ENCODE assay signal across 13 mouse cellular contexts in the genomic region with DNA sequence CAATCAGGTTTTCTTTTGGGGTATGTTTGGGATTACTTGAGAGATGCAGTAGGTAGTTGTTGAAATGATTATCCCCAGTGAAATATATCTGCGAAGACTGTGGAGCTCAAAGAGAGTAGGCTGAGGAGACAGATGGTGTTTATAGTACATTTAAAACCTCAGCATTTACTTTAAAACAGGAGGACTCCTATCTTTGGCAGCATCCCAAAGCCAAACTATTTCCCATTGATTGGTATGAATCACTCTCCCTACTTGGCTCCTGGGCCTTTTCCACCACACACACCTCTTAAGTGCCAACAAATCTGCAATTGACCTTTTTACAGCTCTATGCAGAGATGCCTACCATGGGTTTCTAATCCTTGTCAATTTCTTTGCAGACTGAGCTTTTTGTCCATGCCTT.
DNase-seq lines count a peak whose midpoint lies in the region; ATAC-seq and TF ChIP-seq lines count a peak whose summit lies in the region.
"Had no signal": no experiment of that assay in that cellular context is flagged by ENCODE, and none has a peak within 500 bp of the region (broad histone marks: within the 10 kb centered on the region; RNA-seq: fewer than 3 reads in every experiment).

No protein-coding gene starts in this region.

- H3K9ac ChIP-seq in intestine, embryonic 14.5 days (ENCODE audit: low read length), result no peak overlapping the region
- H3K9ac ChIP-seq in intestine, postnatal 0 days (ENCODE audit: low read depth, low read length), result no peak overlapping the region
- H3K9ac ChIP-seq: heart, embryonic 13.5 days; hindbrain, embryonic 14.5 days; liver, embryonic 13.5 days had no signal

- H3K4me2 ChIP-seq in intestine, embryonic 14.5 days (ENCODE audit: low read length), result no peak overlapping the region
- no peak overlapping the region for H3K4me2 ChIP-seq in intestine, postnatal 0 days (replicated peaks; ENCODE audit: low read depth)
- H3K4me2 ChIP-seq: heart, embryonic 13.5 days; hindbrain, embryonic 14.5 days; liver, embryonic 13.5 days had no signal

- no peaks in the 10 kb centered on the region for H3K27me3 ChIP-seq in intestine, embryonic 14.5 days (replicated peaks; ENCODE audit: control insufficient read depth, insufficient read depth, low read length)
- H3K27me3 ChIP-seq in intestine, postnatal 0 days (replicated peaks; ENCODE audit: control insufficient read depth, insufficient read depth, low read length), result no peaks in the 10 kb centered on the region
- H3K27me3 ChIP-seq: heart, embryonic 13.5 days; liver, embryonic 13.5 days had no signal

- no peaks in the 10 kb centered on the region for H3K9me3 ChIP-seq in intestine, embryonic 14.5 days (ENCODE audit: control insufficient read depth, low read length)
- H3K9me3 ChIP-seq in intestine, postnatal 0 days (ENCODE audit: control insufficient read depth), result no peaks in the 10 kb centered on the region
- H3K9me3 ChIP-seq: heart, embryonic 13.5 days; liver, embryonic 13.5 days had no signal

- H3K36me3 ChIP-seq in intestine, embryonic 14.5 days (ENCODE audit: control insufficient read depth, insufficient read depth, low read length), result no peaks in the 10 kb centered on the region
- no peaks in the 10 kb centered on the region for H3K36me3 ChIP-seq in intestine, postnatal 0 days (ENCODE audit: control insufficient read depth, insufficient read depth)
- H3K36me3 ChIP-seq: heart, embryonic 13.5 days; liver, embryonic 13.5 days had no signal

- no peak for ATAC-seq in intestine, embryonic 14.5 days (replicated peaks; ENCODE audit: low FRiP score, low TSS enrichment, low read depth)
- ATAC-seq in intestine, postnatal 0 days, result no peak

- TF ChIP-seq CTCF in intestine, postnatal 0 days (IDR thresholded peaks at IDR 0.05; ENCODE audit: low read depth), result no peak

- no peak overlapping the region for H3K4me3 ChIP-seq in intestine, embryonic 14.5 days (ENCODE audit: low read depth, low read length)
- H3K4me3 ChIP-seq in intestine, postnatal 0 days (ENCODE audit: low read depth, low read length), result no peak overlapping the region
- H3K4me3 ChIP-seq: heart, embryonic 13.5 days; liver, embryonic 13.5 days; myocyte had no signal

- H3K4me1 ChIP-seq in intestine, embryonic 14.5 days (replicated peaks; ENCODE audit: control insufficient read depth, insufficient read depth, low read length), result no peaks in the 10 kb centered on the region
- no peaks in the 10 kb centered on the region for H3K4me1 ChIP-seq in intestine, postnatal 0 days (replicated peaks; ENCODE audit: control insufficient read depth, insufficient read depth, low read length)
- H3K4me1 ChIP-seq: heart, embryonic 13.5 days; liver, embryonic 13.5 days had no signal

- no peak for DNase-seq in intestine, embryonic 14.5 days (ENCODE audit: low spot score)
- peak; percentile 56 for DNase-seq in 3T3-L1 (ENCODE audit: low read depth, low spot score)
- peak; percentile 84 for DNase-seq in brain, adult 2 months (ENCODE audit: low read depth, low spot score)
- peak; percentile 5 to 6 for DNase-seq in layer of hippocampus, postnatal 36 days
- DNase-seq in heart, adult 18-20 months, result no peak
- DNase-seq in embryo, embryonic 10.5 days (ENCODE audit: low spot score), result no peak
- DNase-seq: kidney, postnatal 25 days; liver, embryonic 13.5 days had no signal

- WGBS in intestine, embryonic 14.5 days, result 45% methylated on average over 1 of the region's 1 CpGs
- WGBS in intestine, postnatal 0 days, result 66% methylated on average over 1 of the region's 1 CpGs

- peak overlapping the region; percentile 8; the same call in 1 of the 2 replicates for H3K27ac ChIP-seq in intestine, embryonic 14.5 days (ENCODE audit: low read depth)
- H3K27ac ChIP-seq in intestine, postnatal 0 days (ENCODE audit: low read depth, low read length), result no peak overlapping the region
- H3K27ac ChIP-seq: heart, embryonic 13.5 days; hindbrain, embryonic 14.5 days; liver, embryonic 13.5 days; macrophage had no signal

Comparison
In these comparisons a context has a peak if more than half of its experiments do, and no peak if none do; other contexts are left out.
1. DNase-seq: peak in 3T3-L1 (single experiment), brain, adult 2 months (single experiment) and layer of hippocampus, postnatal 36 days (2 of 2); none in intestine, embryonic 14.5 days (single experiment), heart, adult 18-20 months (0 of 2) and embryo, embryonic 10.5 days (single experiment).